11 mouse cellular contexts compared by ENCODE assay signal in genomic region chr3:88527565-88527964, GRCm38 (mm10). TPM values are rescaled to one million over a fixed set of nuclear protein-coding genes. Genes with fewer than 3 reads are reported as not detected.
DNase-seq lines count a peak whose midpoint lies in the region; ATAC-seq and TF ChIP-seq lines count a peak whose summit lies in the region.
"Had no signal": no experiment of that assay in that cellular context is flagged by ENCODE, and none has a peak within 500 bp of the region (broad histone marks: within the 10 kb centered on the region; RNA-seq: fewer than 3 reads in every experiment).

No protein-coding gene starts in this region.

- DNase-seq in kidney, adult 2 months: no peak
- no peak for DNase-seq in urinary bladder, adult 2 months (ENCODE audit: low spot score)
- DNase-seq: cerebellum, adult 8-10 months; kidney, adult 11 months had no signal

- no peak for TF ChIP-seq POLR2A in kidney, adult 2 months (IDR thresholded peaks at IDR 0.05; ENCODE audit: low read depth, low read length)

- peak overlapping the region; percentile 35 for H3K4me2 ChIP-seq in kidney, embryonic 16.5 days (replicated peaks; ENCODE audit: low read depth, low read length)
- peak overlapping the region; percentile 1 for H3K4me2 ChIP-seq in embryonic facial prominence, embryonic 15.5 days (replicated peaks)
- peak overlapping the region; percentile 2; the same call in 1 of the 2 replicates for H3K4me2 ChIP-seq in hindbrain, embryonic 16.5 days (ENCODE audit: low read length)
- peak overlapping the region; percentile 94 for H3K4me2 ChIP-seq in neural tube, embryonic 12.5 days (replicated peaks)

- peaks cover 33% of the 10 kb centered on the region for H3K4me1 ChIP-seq in kidney, embryonic 16.5 days (ENCODE audit: insufficient read depth, low read length)
- H3K4me1 ChIP-seq in kidney, adult 2 months (ENCODE audit: control insufficient read depth, insufficient read depth, low read length): 0 out of 2 replicates have a peak, but pooled peaks cover 7% of the 10 kb centered on the region
- peaks cover 43% of the 10 kb centered on the region for H3K4me1 ChIP-seq in embryonic facial prominence, embryonic 15.5 days
- H3K4me1 ChIP-seq in hindbrain, embryonic 16.5 days (ENCODE audit: control insufficient read depth, insufficient read depth, low read depth, low read length): peaks cover 35% of the 10 kb centered on the region
- H3K4me1 ChIP-seq in neural tube, embryonic 12.5 days: peaks cover 45% of the 10 kb centered on the region

- no peak for ATAC-seq in kidney, embryonic 16.5 days (ENCODE audit: low FRiP score, low TSS enrichment)
- no peak for ATAC-seq in embryonic facial prominence, embryonic 15.5 days (ENCODE audit: insufficient number of reproducible peaks, low FRiP score, low TSS enrichment, low read depth)
- ATAC-seq in hindbrain, embryonic 16.5 days: no peak
- no peak for ATAC-seq in neural tube, embryonic 12.5 days (ENCODE audit: low FRiP score, low read depth)
- ATAC-seq in monocyte, adult 5-6 weeks (replicated peaks; ENCODE audit: insufficient number of reproducible peaks, low FRiP score, low TSS enrichment, poor library complexity, severe bottlenecking): no peak
- no peak for ATAC-seq in activated CD4-positive, CD25-positive, alpha-beta regulatory T cell, adult 4 months
- ATAC-seq: Patski had no signal

- H3K36me3 ChIP-seq in kidney, embryonic 16.5 days (ENCODE audit: insufficient read depth, low read length): peaks cover 9% of the 10 kb centered on the region; the same call in 1 of the 2 replicates
- no peaks in the 10 kb centered on the region for H3K36me3 ChIP-seq in kidney, adult 2 months (ENCODE audit: control insufficient read depth, insufficient read depth, low read length)
- peaks cover 18% of the 10 kb centered on the region for H3K36me3 ChIP-seq in embryonic facial prominence, embryonic 15.5 days
- H3K36me3 ChIP-seq in hindbrain, embryonic 16.5 days (ENCODE audit: control insufficient read depth, insufficient read depth, low read length): no peaks in the 10 kb centered on the region
- peaks cover 27% of the 10 kb centered on the region for H3K36me3 ChIP-seq in neural tube, embryonic 12.5 days

- no peaks in the 10 kb centered on the region for H3K9me3 ChIP-seq in kidney, embryonic 16.5 days (ENCODE audit: low read length)
- H3K9me3 ChIP-seq in embryonic facial prominence, embryonic 15.5 days (replicated peaks): no peaks in the 10 kb centered on the region
- H3K9me3 ChIP-seq in hindbrain, embryonic 16.5 days (ENCODE audit: control insufficient read depth, low read length): no peaks in the 10 kb centered on the region
- H3K9me3 ChIP-seq in neural tube, embryonic 12.5 days: no peaks in the 10 kb centered on the region

- no peaks in the 10 kb centered on the region for H3K27me3 ChIP-seq in kidney, embryonic 16.5 days (ENCODE audit: insufficient read depth, low read length)
- no peaks in the 10 kb centered on the region for H3K27me3 ChIP-seq in kidney, adult 2 months (replicated peaks; ENCODE audit: control insufficient read depth, insufficient read depth, low read length)
- H3K27me3 ChIP-seq in embryonic facial prominence, embryonic 15.5 days: no peaks in the 10 kb centered on the region
- no peaks in the 10 kb centered on the region for H3K27me3 ChIP-seq in hindbrain, embryonic 16.5 days (replicated peaks; ENCODE audit: control insufficient read depth, insufficient read depth, low read length)
- H3K27me3 ChIP-seq in neural tube, embryonic 12.5 days (replicated peaks): no peaks in the 10 kb centered on the region
- H3K27me3 ChIP-seq: Patski had no signal

- H3K9ac ChIP-seq in kidney, embryonic 16.5 days (replicated peaks; ENCODE audit: low read length): peak overlapping the region; percentile 10
- 0 out of 2 replicates have a peak overlapping the region, but pooled peaks have one; percentile 26 for H3K9ac ChIP-seq in embryonic facial prominence, embryonic 15.5 days
- H3K9ac ChIP-seq in hindbrain, embryonic 16.5 days (ENCODE audit: low read depth, low read length): peak overlapping the region; percentile 45
- H3K9ac ChIP-seq in neural tube, embryonic 12.5 days: peak overlapping the region; percentile 40

- 33% methylated on average over 8 of the region's 8 CpGs for WGBS in kidney, embryonic 16.5 days
- 62% methylated on average over 8 of the region's 8 CpGs for WGBS in kidney, adult 2 months
- WGBS in embryonic facial prominence, embryonic 15.5 days: 32% methylated on average over 8 of the region's 8 CpGs
- WGBS in hindbrain, embryonic 16.5 days: 25% methylated on average over 8 of the region's 8 CpGs
- WGBS in neural tube, embryonic 12.5 days: 25% methylated on average over 8 of the region's 8 CpGs

- 0 out of 2 replicates have a peak overlapping the region, but pooled peaks have one; percentile 5 for H3K4me3 ChIP-seq in kidney, embryonic 16.5 days (ENCODE audit: low read length)
- H3K4me3 ChIP-seq in kidney, adult 2 months (ENCODE audit: insufficient read depth, low read depth, low read length): no peak overlapping the region
- no peak overlapping the region for H3K4me3 ChIP-seq in embryonic facial prominence, embryonic 15.5 days (replicated peaks)
- H3K4me3 ChIP-seq in hindbrain, embryonic 16.5 days (ENCODE audit: low read length): no peak overlapping the region
- H3K4me3 ChIP-seq in neural tube, embryonic 12.5 days: peak overlapping the region; percentile 23

- H3K27ac ChIP-seq in kidney, embryonic 16.5 days (ENCODE audit: low read length): no peak overlapping the region; the same call in 1 of the 2 replicates
- no peak overlapping the region for H3K27ac ChIP-seq in kidney, adult 2 months (ENCODE audit: insufficient read depth, low read depth, low read length)
- H3K27ac ChIP-seq in embryonic facial prominence, embryonic 15.5 days (replicated peaks): peak overlapping the region; percentile 76
- no peak overlapping the region; the same call in 1 of the 2 replicates for H3K27ac ChIP-seq in hindbrain, embryonic 16.5 days (ENCODE audit: low read depth, low read length)
- H3K27ac ChIP-seq in neural tube, embryonic 12.5 days: peak overlapping the region; percentile 22

- no peak for TF ChIP-seq CTCF in kidney, adult 2 months (conservative IDR thresholded peaks at IDR 0.05; ENCODE audit: insufficient read depth, insufficient read length, low read depth, low read length)

RNA-seq across cellular contexts. Expression of gene Mex3a, which starts 4.6 kb away (rescaled TPM):
- polyA plus RNA-seq in kidney, embryonic 16.5 days (2015; fragmentation: Nextera tagmentation; extraction: Ambion mirVana): 18.6 and 20.7 TPM in 2 replicates
- polyA plus RNA-seq in kidney, adult 2 months (2012; rRNA removed): 0.61 and 0.63 TPM in 2 replicates
- 22.5 and 22.8 TPM in 2 replicates for polyA plus RNA-seq in embryonic facial prominence, embryonic 15.5 days (2015; fragmentation: Nextera tagmentation; extraction: Ambion mirVana)
- 20.4 and 22.1 TPM in 2 replicates for polyA plus RNA-seq in hindbrain, embryonic 16.5 days (2015; fragmentation: Nextera tagmentation; extraction: Ambion mirVana)
- 41.9 and 43.3 TPM in 2 replicates for polyA plus RNA-seq in neural tube, embryonic 12.5 days (2016; fragmentation: Nextera tagmentation; extraction: Ambion mirVana)
- 0.19 to 0.39 TPM in 2 of 3 replicates, not detected in the other for total RNA-seq in monocyte, adult 5-6 weeks (2017)
- polyA plus RNA-seq in activated CD4-positive, CD25-positive, alpha-beta regulatory T cell, adult 4 months (2017; shearing (Covaris generic)): under 1 TPM; 0.10 to 0.81 TPM
- 1.7 and 1.8 TPM in 2 replicates for polyA plus RNA-seq in urinary bladder, adult 2 months (2012; rRNA removed)

RNA-seq across cellular contexts. Expression of gene Lmna, which starts 17.8 kb away (rescaled TPM):
- 89.9 and 100 TPM in 2 replicates for polyA plus RNA-seq in kidney, embryonic 16.5 days (2015; fragmentation: Nextera tagmentation; extraction: Ambion mirVana)
- 55.2 and 73.2 TPM in 2 replicates for polyA plus RNA-seq in kidney, adult 2 months (2012; rRNA removed)
- 625 and 678 TPM in 2 replicates for polyA plus RNA-seq in embryonic facial prominence, embryonic 15.5 days (2015; fragmentation: Nextera tagmentation; extraction: Ambion mirVana)
- 62.3 and 70.4 TPM in 2 replicates for polyA plus RNA-seq in hindbrain, embryonic 16.5 days (2015; fragmentation: Nextera tagmentation; extraction: Ambion mirVana)
- 27.6 and 27.9 TPM in 2 replicates for polyA plus RNA-seq in neural tube, embryonic 12.5 days (2016; fragmentation: Nextera tagmentation; extraction: Ambion mirVana)
- total RNA-seq in monocyte, adult 5-6 weeks (2017): 28.1 to 43.4 TPM (median 40.8 TPM) in 3 replicates
- polyA plus RNA-seq in activated CD4-positive, CD25-positive, alpha-beta regulatory T cell, adult 4 months (2017; shearing (Covaris generic)): 1 to 10 TPM; 4.6 to 6.4 TPM
- polyA plus RNA-seq in urinary bladder, adult 2 months (2012; rRNA removed): 171 and 182 TPM in 2 replicates

RNA-seq across cellular contexts. Expression of gene Rab25, which starts 20.5 kb away (rescaled TPM):
- 17.3 and 23.9 TPM in 2 replicates for polyA plus RNA-seq in kidney, embryonic 16.5 days (2015; fragmentation: Nextera tagmentation; extraction: Ambion mirVana)
- 50.1 and 50.9 TPM in 2 replicates for polyA plus RNA-seq in kidney, adult 2 months (2012; rRNA removed)
- polyA plus RNA-seq in embryonic facial prominence, embryonic 15.5 days (2015; fragmentation: Nextera tagmentation; extraction: Ambion mirVana): 96.3 and 107 TPM in 2 replicates
- polyA plus RNA-seq in hindbrain, embryonic 16.5 days (2015; fragmentation: Nextera tagmentation; extraction: Ambion mirVana): 0.15 TPM in 1 of 2 replicates, not detected in the other
- polyA plus RNA-seq in neural tube, embryonic 12.5 days (2016; fragmentation: Nextera tagmentation; extraction: Ambion mirVana): 0.29 and 0.57 TPM in 2 replicates
- total RNA-seq in monocyte, adult 5-6 weeks (2017): 0.97 TPM in 1 of 3 replicates, not detected in the others
- polyA plus RNA-seq in activated CD4-positive, CD25-positive, alpha-beta regulatory T cell, adult 4 months (2017; shearing (Covaris generic)): not detected
- 135 and 174 TPM in 2 replicates for polyA plus RNA-seq in urinary bladder, adult 2 months (2012; rRNA removed)

RNA-seq across cellular contexts. Expression of gene Lamtor2, which starts 25.3 kb away (rescaled TPM):
- 189 and 207 TPM in 2 replicates for polyA plus RNA-seq in kidney, embryonic 16.5 days (2015; fragmentation: Nextera tagmentation; extraction: Ambion mirVana)
- polyA plus RNA-seq in kidney, adult 2 months (2012; rRNA removed): 247 and 277 TPM in 2 replicates
- 183 and 199 TPM in 2 replicates for polyA plus RNA-seq in embryonic facial prominence, embryonic 15.5 days (2015; fragmentation: Nextera tagmentation; extraction: Ambion mirVana)
- polyA plus RNA-seq in hindbrain, embryonic 16.5 days (2015; fragmentation: Nextera tagmentation; extraction: Ambion mirVana): 184 and 218 TPM in 2 replicates
- 143 and 145 TPM in 2 replicates for polyA plus RNA-seq in neural tube, embryonic 12.5 days (2016; fragmentation: Nextera tagmentation; extraction: Ambion mirVana)
- 61.5 to 63.7 TPM (median 63.2 TPM) in 3 replicates for total RNA-seq in monocyte, adult 5-6 weeks (2017)
- 100 to 1,000 TPM; 132 to 197 TPM for polyA plus RNA-seq in activated CD4-positive, CD25-positive, alpha-beta regulatory T cell, adult 4 months (2017; shearing (Covaris generic))
- polyA plus RNA-seq in urinary bladder, adult 2 months (2012; rRNA removed): 124 and 134 TPM in 2 replicates

RNA-seq across cellular contexts. Expression of gene Ubqln4, which starts 26.0 kb away (rescaled TPM):
- polyA plus RNA-seq in kidney, embryonic 16.5 days (2015; fragmentation: Nextera tagmentation; extraction: Ambion mirVana): 52.7 and 57.8 TPM in 2 replicates
- 59.9 and 63.5 TPM in 2 replicates for polyA plus RNA-seq in kidney, adult 2 months (2012; rRNA removed)
- polyA plus RNA-seq in embryonic facial prominence, embryonic 15.5 days (2015; fragmentation: Nextera tagmentation; extraction: Ambion mirVana): 44.4 and 47.6 TPM in 2 replicates
- polyA plus RNA-seq in hindbrain, embryonic 16.5 days (2015; fragmentation: Nextera tagmentation; extraction: Ambion mirVana): 40.1 and 44.4 TPM in 2 replicates
- polyA plus RNA-seq in neural tube, embryonic 12.5 days (2016; fragmentation: Nextera tagmentation; extraction: Ambion mirVana): 60.0 and 61.6 TPM in 2 replicates
- 14.7 to 25.7 TPM (median 19.6 TPM) in 3 replicates for total RNA-seq in monocyte, adult 5-6 weeks (2017)
- polyA plus RNA-seq in activated CD4-positive, CD25-positive, alpha-beta regulatory T cell, adult 4 months (2017; shearing (Covaris generic)): 10 to 100 TPM; 10.9 to 14.0 TPM
- polyA plus RNA-seq in urinary bladder, adult 2 months (2012; rRNA removed): 36.9 and 38.6 TPM in 2 replicates

Comparison
In these comparisons a context has a peak if more than half of its experiments do, and no peak if none do; other contexts are left out.
1. H3K4me3 ChIP-seq: peak in kidney, embryonic 16.5 days (single experiment) and neural tube, embryonic 12.5 days (single experiment); none in kidney, adult 2 months (single experiment), embryonic facial prominence, embryonic 15.5 days (single experiment) and hindbrain, embryonic 16.5 days (single experiment).
2. H3K27ac ChIP-seq: peak in embryonic facial prominence, embryonic 15.5 days (single experiment) and neural tube, embryonic 12.5 days (single experiment); none in kidney, embryonic 16.5 days (single experiment), kidney, adult 2 months (single experiment) and hindbrain, embryonic 16.5 days (single experiment).
3. H3K4me2 ChIP-seq: peak in every context shown above with its lines; median percentile 94 in neural tube, embryonic 12.5 days; 35 in kidney, embryonic 16.5 days; 2 in hindbrain, embryonic 16.5 days; 1 in embryonic facial prominence, embryonic 15.5 days.
4. RNA of gene Rab25, which starts 20.5 kb away (polyA plus RNA-seq): 135 to 174 TPM in urinary bladder, adult 2 months, 96.3 to 107 TPM in embryonic facial prominence, embryonic 15.5 days, 50.1 to 50.9 TPM in kidney, adult 2 months and 17.3 to 23.9 TPM in kidney, embryonic 16.5 days; 0.29 to 0.57 TPM in neural tube, embryonic 12.5 days, 0.15 TPM in hindbrain, embryonic 16.5 days and not detected in activated CD4-positive, CD25-positive, alpha-beta regulatory T cell, adult 4 months; every median in the first group is over 10 times any median in the second.
5. Peak in every context shown above with its lines, with median percentiles within 50 percentile points of each other: H3K9ac ChIP-seq.